Mouse (Mus musculus) heart, postnatal 14 days (tissue): ENCODE data around the gene Dnajc5g. TPM values are rescaled to one million over a fixed set of nuclear protein-coding genes. Genes with fewer than 3 reads are reported as not detected.

Experiments used
- DNase-seq, 2 experiments: peaks; one replicate each; pipeline ENCODE4 v3.0.0; 2021 to 2022
- intact Hi-C: fragments of 180-260 bp; cut with DNase I; formaldehyde crosslinking; loops from one replicate; pipeline ENCODE4 v1.15.1; 2025
- total RNA-seq, 2 experiments: library from RNA; stranded (reverse); gene quantifications; 2 replicates each; pipeline ENCODE4 v1.2.3; 2021

Gene Dnajc5g
- total RNA-seq, 2 experiments from 2014 or later: not detected

DNA sequence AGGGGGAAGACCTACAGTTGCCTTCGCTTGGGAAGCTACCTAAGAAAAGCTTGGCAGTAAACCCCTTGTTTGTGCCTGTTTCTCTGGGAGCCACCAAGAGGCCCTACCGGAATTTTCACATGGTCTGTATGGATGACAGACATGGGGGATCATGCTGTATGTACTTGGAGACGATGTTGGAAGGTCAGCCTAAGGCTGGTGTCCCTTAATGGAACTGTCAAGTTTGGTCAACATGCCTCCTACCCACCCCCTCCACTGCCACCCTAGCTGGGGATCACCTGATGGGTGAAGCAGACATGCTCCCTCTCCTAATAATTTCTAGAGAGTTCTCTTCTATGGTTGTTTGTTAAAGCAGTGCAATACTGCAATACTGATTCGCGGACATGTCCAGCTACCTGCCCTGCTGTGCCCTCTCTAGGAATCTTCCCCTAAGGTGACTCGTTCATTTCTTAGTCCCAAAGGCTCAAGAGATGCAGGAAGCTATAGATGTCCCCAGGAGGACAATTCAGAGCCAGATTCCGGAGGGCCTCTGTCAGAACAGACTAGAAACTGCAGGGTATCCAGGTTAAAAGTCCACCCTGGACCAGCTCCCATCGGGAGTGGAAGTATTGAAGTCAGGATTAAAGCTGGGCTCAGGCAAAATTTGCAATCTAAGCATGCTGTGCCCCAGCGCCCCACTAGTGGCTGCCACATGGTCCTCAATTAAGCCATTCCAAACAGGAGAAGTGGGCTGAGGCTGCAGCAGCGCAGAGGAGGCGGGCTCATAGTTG lies 10.2 kb upstream of the Dnajc5g start:
- intact Hi-C loops: no loop called here
- no peak for DNase-seq

DNA sequence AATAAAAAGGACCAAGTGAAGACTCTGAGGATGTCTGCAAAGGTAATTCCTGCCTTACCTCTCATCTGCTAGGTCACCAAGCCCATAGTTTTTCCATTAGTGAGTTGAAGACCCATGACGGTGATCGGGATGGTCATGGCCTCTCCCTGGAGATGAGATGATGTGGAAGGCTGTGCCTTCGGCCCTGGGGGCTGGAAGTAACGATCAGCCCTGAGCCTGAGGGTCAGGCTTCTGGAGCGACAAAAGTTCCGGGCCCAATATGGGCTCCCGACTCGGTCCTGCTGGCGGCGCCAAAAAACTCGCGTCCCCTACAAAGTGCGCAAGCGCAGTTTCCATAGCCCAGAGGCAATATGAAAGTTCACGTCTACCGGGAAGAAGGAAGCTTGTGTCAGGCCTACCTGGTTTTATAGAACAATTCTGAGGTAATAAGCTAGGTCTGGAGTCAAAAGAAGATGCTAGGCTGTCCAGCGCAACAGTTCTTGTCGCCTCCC lies 2.0 kb downstream of the Dnajc5g start, which contains the start of gene Slc30a3:
Slc30a3 (minus strand) TSS at position 238 of the 491 bp plus-strand sequence.
- intact Hi-C loops: loop anchor here (5.0 kb wide), 1 partner anchor 56 kb away; the partner anchor contains the start of gene Cad
- no peak for DNase-seq

DNA sequence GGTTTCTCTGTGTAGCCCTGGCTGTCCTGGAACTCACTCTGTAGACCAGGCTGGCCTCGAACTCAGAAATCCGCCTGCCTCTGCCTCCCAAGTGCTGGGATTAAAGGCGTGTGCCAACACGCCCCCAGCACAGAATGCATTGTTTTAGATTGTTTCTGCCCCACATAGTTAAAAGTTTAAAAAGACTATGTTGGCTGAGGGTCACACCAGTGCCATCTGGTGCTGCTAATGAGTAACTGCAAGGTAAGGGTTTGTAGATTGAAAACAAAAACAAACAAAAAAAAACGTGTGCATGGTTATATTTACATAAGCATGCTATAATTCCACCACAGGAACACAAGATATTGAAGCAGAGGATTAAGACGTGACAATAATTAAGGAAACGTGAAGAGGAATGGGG lies 4.7 kb downstream of the Dnajc5g start:
- DNase-seq: no peak
- intact Hi-C loops: loop anchor here (2.0 kb wide), 1 partner anchor 30 kb away; no protein-coding TSS in a partner anchor

DNA sequence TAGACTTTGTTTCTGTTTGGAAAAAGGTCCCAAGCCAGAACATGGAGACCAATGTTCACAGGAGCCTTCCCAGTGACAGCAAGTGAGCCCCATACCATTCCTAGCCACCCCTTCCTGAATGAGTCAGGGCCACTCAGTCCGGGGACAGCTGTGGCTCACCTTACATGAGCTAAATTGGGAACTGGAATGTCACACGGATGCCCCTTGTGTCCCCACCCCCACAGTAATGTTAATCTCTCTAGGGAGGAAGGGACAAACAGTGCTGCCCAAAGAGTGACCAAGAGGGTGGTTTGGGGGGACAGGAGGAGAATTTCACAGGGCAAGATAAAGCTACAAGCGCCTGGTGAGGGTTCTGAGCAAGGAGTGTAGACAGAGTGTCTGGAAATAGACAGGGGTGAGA lies 10.3 kb downstream of the Dnajc5g start, which contains the start of gene Trim54:
Trim54 (plus strand) TSS at position 359 of the 400 bp plus-strand sequence.
- intact Hi-C loops: no loop called here
- peak; percentile 18 to 40 for DNase-seq

DNA sequence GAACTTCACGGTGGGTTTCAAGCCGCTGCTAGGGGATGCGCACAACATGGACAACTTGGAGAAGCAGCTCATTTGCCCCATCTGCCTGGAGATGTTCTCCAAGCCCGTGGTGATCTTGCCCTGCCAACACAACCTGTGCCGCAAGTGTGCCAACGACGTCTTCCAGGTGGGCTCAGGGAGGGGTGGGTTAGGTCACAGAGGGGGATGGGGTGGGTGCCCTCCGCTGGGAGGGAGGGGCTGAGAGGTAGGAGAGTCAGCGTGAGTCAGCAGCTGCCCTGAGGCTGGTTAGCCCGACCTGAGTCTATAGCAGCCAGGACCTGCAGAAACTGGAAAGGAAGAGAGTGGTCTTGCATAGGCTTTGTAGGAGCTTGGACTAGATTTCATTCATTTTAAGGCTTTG lies 10.8 kb downstream of the Dnajc5g start:
- peak in 1 of 2 experiments; percentile 15 for DNase-seq

DNA sequence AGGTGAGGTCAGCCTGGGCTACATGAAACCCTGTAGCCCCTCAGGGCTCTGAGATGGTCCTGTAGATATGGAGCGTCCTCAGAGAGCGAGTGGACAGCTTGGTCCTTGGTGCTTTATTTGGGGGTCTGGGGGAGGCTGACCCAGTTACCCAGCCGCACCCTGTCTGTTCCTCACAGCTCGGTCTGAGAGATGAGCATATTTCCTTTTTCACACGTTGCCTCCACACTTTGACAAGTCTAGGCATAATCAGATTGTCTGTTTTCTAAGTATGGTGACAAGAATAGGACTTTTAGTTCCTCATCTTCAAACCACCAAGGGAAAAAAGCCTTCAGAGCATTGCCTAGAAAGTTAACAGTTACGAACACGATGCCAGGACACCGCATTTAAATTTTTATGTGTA lies 15.0 kb downstream of the Dnajc5g start:
- intact Hi-C loops: no loop called here
- no peak for DNase-seq

More for the DNA sequence above, 10.8 kb downstream of the Dnajc5g start:
- intact Hi-C loops: no loop called here

DNA sequence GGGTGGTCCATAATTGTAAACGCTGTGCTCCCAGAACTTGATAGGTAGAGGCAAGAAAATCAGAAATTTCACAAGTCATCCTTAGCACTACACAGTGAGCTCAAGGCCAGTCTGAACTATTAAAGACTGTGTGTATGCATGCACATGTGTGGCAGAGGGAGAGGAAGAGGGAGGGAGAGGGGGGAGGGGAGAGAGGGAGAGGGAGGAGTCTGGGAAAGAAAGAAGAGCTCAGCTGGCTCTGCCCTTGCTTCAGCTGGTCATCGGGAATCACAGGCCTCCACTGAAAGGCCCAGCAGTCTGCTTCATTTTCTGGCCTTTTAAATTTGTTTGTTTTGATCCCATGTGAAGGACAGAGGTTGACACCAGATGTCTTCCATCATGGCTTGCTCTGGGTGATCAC lies 17.4 kb downstream of the Dnajc5g start:
- intact Hi-C loops: no loop called here
- DNase-seq: no peak

DNA sequence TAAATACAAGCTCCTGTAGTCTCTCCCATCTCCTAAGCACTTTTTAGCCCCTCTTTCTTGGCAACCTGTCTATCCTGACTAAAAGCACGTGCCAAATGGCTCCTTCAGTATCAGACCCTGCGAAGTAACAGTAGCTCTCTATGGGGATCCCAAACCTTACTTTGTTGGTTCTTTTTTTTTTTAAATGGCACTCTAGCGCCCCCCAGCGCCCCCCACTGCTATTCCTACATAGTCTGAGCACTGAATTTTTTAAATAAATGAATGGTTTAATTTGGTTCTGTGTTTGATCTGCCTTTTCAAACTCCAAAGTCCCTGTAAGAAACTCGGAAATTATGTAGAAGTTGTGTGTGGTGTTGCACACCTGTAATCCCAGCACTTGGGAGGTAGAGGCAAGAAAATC lies 20.0 kb downstream of the Dnajc5g start:
- DNase-seq: no peak
- intact Hi-C loops: no loop called here

DNA sequence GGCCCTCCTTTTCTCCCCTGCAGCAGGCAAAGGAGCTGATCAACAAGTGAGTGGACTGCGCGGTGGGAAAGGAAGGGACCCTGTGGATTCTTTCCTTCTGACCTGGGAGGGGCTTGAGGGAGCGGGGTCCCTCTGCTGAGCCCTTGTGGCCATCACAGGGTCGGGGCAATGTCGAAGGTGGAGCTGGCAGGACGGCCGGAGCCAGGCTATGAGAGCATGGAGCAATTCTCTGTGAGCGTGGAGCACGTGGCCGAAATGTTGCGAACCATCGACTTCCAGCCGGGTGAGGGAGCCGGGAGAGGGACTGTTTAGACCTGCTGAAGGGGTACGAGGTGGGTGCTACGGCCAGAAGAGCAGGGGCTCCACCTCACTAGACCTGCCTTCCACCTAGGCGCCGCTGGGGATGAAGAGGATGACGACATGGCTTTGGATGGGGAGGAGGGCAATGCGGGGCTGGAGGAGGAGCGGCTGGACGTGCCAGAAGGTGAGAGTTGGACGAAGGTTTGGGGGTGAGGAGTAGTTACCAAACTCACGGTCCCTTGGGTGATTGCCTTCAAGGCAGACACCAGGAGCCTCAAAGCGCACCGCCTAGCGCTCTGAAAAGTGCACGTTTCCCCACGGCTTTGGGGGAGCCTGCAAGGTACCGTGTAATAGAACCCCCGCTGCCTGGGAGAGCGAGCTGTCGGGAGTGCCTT lies 30.8 kb downstream of the Dnajc5g start:
- intact Hi-C loops: no loop called here
- DNase-seq: no peak

DNA sequence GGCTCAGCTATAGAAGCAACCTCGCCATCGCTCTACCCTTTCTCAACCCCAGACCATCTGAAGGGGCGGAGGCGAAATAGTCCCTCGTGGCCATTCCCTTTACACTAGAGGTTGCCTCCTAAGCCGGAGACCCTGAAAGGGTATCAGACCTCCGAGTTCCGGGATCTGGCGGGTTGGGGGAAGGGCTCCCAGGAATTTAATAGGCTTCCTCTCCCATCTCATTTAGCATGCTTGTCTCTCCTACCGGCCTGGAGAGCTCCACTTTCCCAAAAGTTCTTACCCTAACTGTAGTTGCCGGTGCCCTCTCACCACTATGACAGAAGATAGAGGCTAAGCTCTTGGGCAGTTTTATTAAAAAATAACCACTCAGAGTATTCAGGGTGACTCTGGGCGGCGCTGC lies 31.6 kb downstream of the Dnajc5g start:
- DNase-seq: no peak
- intact Hi-C loops: no loop called here

DNA sequence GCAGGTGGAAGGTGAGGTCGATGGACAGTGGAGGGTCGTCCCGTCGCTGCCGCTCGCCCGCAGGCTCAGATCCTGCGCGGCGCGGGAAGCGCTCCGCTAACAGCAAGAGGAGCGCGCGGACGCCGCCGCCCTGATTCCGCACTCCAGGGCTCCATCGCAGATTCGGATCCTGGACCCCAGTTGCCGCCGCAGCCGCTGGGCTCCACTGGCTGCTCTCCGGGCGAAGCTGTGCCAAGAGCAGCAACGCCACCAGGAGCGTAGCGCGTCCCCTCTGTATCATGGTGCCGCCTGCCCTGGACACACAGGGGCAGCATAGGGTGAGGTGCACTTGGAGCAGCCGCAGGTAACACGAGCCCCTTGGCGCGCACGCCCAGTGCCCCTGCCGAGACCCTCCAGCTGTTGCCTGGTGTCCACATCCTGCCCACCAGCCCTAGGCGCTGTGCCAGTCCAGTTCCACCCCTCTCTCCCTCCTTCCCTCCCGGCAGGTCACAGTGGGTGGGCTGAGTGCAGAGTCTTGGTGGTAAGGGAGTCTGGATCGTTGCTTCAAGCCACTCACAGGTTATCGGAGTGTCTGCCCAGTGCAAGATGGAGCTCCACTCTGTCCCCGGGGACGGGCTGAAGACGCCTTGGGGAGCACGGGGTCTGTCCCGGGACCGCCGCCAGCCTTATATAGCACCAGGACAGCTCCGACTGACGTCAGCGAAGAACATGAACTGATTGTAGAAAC lies 32.3 kb downstream of the Dnajc5g start, which contains the start of gene Ucn:
Ucn (minus strand) TSS at position 589 of the 727 bp plus-strand sequence.
- intact Hi-C loops: no loop called here
- peak in 1 of 2 experiments; percentile 17 for DNase-seq

DNA sequence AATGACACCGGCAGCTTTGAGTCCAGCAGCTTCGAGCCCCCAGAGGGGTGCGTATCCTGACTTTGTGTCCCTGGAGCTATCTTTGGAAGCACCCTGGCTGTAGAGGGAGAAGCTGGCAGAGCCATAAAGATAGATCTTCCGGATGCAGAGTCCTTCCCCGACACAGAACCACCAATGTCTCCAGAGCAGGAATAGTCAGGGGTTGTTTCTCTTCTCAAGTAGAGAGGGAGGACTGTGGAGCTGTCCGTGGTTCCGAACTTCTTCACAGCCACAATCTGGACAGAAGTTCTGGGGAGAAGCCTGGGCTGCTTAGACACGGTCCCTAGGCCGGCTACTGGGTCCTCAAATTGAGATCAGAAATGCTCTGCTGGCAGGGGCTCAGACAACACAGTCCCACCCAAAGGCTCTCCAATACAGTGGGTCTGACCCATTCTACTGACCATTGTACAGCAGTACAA lies 32.9 kb downstream of the Dnajc5g start:
- peak; percentile 15 to 26 for DNase-seq
- intact Hi-C loops: no loop called here

DNA sequence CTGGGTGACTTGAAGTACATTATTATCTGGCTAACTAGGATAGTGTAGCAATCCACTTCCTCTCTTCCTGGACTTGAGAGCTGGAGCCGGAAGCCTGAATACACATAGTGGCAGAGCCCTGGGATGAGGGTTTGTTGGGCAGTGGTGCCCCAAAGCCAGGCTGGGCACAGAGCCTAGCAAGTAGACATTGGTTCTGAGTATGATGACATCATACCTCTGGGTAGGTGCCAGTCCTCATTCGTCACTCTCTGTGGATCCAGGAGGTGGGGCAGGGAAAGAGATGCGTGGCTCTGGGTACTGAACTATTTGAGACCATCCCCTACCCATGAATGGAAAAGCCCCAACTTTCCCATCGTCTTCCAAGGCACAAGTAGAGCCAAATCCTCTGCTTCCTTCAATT lies 43.7 kb downstream of the Dnajc5g start:
- no peak for DNase-seq
- intact Hi-C loops: no loop called here

DNA sequence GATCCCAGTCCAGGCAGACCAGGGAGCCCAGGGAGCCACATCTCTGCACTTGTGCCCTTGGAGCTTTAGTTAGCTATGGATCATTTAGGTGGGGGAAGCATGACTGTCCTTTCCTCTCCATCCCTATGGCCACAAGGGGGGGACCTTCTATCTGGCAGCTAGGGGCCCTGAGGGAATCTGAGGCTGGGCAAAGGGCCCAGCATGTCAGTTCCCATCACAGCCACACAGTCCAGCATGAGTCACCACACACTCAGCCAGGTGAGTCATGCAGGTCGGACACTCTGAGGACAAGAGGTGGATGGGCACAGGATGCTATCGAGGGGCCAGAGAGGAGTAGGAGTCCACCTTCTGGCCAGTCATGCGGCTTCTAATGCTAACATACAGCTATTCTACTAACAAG lies 45.7 kb downstream of the Dnajc5g start:
- peak; percentile 23 to 49 for DNase-seq
- intact Hi-C loops: no loop called here

DNA sequence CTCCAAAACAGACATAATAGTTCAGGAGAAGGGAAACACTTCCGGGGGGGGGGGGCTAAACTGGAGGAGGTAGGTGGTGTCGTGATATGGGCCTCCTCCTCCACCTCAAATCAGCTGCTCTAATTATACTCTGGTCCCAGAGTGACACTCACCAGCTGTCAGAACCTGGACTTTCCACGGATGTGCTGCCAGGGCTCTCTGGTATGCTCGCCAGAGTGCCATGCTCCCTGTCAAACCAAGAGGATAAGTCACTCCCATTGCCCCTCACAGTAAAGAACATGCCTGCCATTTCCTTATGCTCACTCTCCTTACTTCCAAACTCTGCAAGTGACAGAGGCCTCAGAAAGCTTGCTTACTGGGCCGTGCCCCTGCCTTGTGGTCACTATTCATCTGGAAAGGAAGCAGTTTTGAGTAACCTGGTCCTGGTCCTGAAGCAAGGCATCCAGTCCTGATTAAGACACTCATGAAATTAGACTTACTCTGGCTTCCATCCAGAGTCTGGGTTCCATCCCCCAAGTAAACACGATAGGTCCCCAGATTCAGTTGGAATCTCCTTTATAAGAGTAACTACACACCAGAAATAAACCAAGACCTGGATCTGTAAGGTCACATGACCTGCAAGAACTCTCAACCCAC lies 47.5 kb downstream of the Dnajc5g start:
- peak; percentile 15 to 40 for DNase-seq
- intact Hi-C loops: no loop called here

DNA sequence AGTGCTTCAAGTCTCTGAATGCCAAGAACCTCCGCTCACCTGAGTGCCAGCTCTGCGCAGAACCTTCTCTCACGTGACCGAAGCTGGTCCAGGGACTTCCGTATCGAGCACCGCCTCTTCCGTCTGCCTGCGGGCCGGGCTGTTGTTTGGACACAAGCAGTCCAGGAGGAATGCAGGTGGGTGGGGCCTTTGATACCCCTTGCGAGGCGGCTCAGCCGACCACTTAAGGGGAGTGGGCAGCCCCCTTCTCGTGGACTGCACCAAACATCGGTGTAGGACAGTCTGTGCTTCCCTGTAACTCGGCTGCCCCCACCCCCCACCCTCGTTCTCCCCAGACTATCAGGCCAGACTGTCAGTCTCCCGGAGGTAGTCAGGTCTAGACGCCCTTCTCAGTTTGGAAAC lies 48.1 kb downstream of the Dnajc5g start, which contains the start of gene Mpv17:
Mpv17 (minus strand) TSS at position 100 of the 402 bp plus-strand sequence.
- DNase-seq: peak; percentile 81 to 84
- intact Hi-C loops: no loop called here
